Mouse (Mus musculus) embryonic facial prominence, embryonic 14.5 days (tissue): Measurements from ENCODE around the gene Tnfrsf19. TPM values are rescaled to one million over a fixed set of nuclear protein-coding genes. Genes with fewer than 3 reads are reported as not detected.

Source experiments
- ATAC-seq: fragments of 200-750 bp; cut with Nextera tagmentation; 2 replicates; pipeline ENCODE4 v1.8.0; 2017; ENCODE audit warnings: low read depth, moderate number of reproducible peaks, moderate TSS enrichment
- DNase-seq: peaks from one replicate; pipeline ENCODE4 v3.0.0-alpha.2; 2015; ENCODE audit warnings: low spot score
- H3K27ac ChIP-seq: fragments of 300-500 bp; sonication (generic); replicated peaks from 2 replicates; pipeline ENCODE4 v1.5.1; 2014; ENCODE audit warnings: low read depth, mild to moderate bottlenecking, low read length, moderate library complexity
- H3K27me3 ChIP-seq: fragments of 300-500 bp; sonication (generic); replicated peaks from 2 replicates; pipeline ENCODE4 v1.6.1; 2014; ENCODE audit warnings: low read length; ENCODE audit not compliant: control insufficient read depth, insufficient read depth
- H3K36me3 ChIP-seq: fragments of 300-500 bp; sonication (generic); 2 replicates; pipeline ENCODE4 v1.6.1; 2014; ENCODE audit warnings: low read length, mixed read lengths; ENCODE audit not compliant: control insufficient read depth, insufficient read depth
- H3K4me1 ChIP-seq: fragments of 300-500 bp; sonication (generic); 2 replicates; pipeline ENCODE4 v1.6.1; 2014; ENCODE audit warnings: antibody characterized with exemption, low read length; ENCODE audit not compliant: control insufficient read depth, insufficient read depth
- H3K4me2 ChIP-seq: fragments of 300-500 bp; sonication (generic); 2 replicates; pipeline ENCODE4 v1.6.1; 2014; ENCODE audit warnings: low read depth, mild to moderate bottlenecking, low read length, moderate library complexity, mixed read lengths
- H3K4me3 ChIP-seq: fragments of 300-500 bp; sonication (generic); 2 replicates; pipeline ENCODE4 v1.5.1; 2014; ENCODE audit warnings: low read depth, mild to moderate bottlenecking, low read length
- H3K9ac ChIP-seq: fragments of 300-500 bp; sonication (generic); 2 replicates; pipeline ENCODE4 v1.6.1; 2014; ENCODE audit warnings: low read depth, mild to moderate bottlenecking, low read length, moderate library complexity, mixed read lengths
- H3K9me3 ChIP-seq: fragments of 300-500 bp; sonication (generic); 2 replicates; pipeline ENCODE4 v1.6.1; 2016; ENCODE audit warnings: low read length; ENCODE audit not compliant: control insufficient read depth
- WGBS: fragments of 180-500 bp; shearing (Covaris S2); extraction: QIAGEN DNeasy Blood & Tissue Kit; methylation state at CpG from one replicate; pipeline ENCODE4 v1.1.7; 2014; 5-methylcytosine and 5-hydroxymethylcytosine counted together
- polyA plus RNA-seq: library from polyadenylated mRNA; unstranded; fragments of >200 nt; fragmentation: Nextera tagmentation; extraction: Ambion mirVana; gene quantifications from 2 replicates; pipeline ENCODE4 v1.2.1, GENCODE M21; 2014

Tnfrsf19 gene
- polyA plus RNA-seq, 1 experiment from 2014 or later: 94.1 TPM

DNA sequence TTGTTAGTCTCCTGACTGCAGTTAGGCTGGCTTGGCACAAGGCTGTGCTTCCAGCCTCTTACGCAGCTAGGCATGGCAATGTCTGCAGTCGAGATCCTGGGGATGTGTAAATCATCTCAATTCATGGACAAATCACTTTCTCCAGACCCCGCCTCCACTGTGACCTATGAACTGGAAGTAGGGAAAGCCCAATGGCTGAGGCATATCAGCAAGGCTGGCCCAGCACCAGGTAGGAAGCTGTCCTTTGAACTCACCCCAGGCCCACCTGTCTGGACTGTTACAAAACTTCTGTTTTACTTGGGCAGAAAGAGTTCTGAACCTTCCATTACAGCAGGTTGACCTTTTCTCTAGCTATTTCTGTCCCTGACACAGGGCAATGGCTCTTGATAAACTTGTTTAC is 70.6 kb downstream of the Tnfrsf19 start:
- no peak overlapping the region for H3K9ac ChIP-seq
- peaks cover 23% of the 10 kb centered on the region for H3K36me3 ChIP-seq
- H3K27ac ChIP-seq: no peak overlapping the region
- DNase-seq (no peak), ATAC-seq (no peak)
- H3K27me3 ChIP-seq: no peaks in the 10 kb centered on the region
- peaks cover 15% of the 10 kb centered on the region for H3K4me1 ChIP-seq
- H3K9me3 ChIP-seq: no peaks in the 10 kb centered on the region
- WGBS: 85% methylated on average over 3 of the region's 3 CpGs
- no peak overlapping the region for H3K4me3 ChIP-seq
- H3K4me2 ChIP-seq: no peak overlapping the region

DNA sequence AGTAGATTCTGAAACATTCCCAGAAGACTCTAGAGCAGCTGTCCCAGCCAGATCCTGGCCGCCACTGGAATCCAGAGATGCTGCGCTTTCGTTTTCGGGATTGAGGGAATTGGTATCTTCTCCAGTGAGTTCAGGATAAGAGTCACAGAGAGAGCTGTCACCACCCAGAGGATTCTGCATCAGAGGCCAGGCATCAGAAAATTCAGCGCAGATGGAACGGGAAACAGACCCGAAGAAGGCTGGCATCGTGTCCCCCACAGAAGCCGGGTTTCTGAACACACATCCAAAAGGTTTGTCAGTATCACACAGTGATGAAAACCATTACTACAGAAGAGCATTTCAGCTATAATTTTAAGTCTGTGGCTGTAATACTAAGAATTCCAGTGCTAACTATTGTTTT is 75.3 kb downstream of the Tnfrsf19 start:
- no peak overlapping the region for H3K4me2 ChIP-seq
- H3K27me3 ChIP-seq: no peaks in the 10 kb centered on the region
- H3K9ac ChIP-seq: no peak overlapping the region
- no peak overlapping the region for H3K4me3 ChIP-seq
- no peak for DNase-seq
- no peaks in the 10 kb centered on the region for H3K4me1 ChIP-seq
- no peaks in the 10 kb centered on the region for H3K9me3 ChIP-seq
- WGBS: 82% methylated on average over 9 of the region's 9 CpGs
- no peak for ATAC-seq
- peaks cover 45% of the 10 kb centered on the region for H3K36me3 ChIP-seq
- no peak overlapping the region for H3K27ac ChIP-seq

DNA sequence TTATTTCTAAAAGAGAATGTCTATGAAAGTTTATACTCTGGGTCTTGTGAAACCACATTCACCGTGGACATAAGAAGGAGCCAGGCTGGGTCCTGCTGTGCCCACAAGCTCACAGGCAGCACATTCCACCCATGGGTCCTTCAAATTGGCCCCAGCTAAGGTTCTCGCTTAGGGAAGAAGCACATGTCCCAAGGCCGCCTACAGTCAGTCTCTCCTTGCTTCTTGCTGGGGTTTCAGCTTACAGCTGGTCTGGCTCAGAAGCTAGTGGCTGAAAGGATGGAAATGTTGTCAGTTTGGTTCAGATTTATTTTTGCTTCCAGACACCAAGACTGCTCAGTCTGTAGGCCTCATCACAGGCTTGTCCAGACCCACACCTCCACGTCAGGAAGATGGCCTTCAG is 80.2 kb downstream of the Tnfrsf19 start:
- Histone ChIP-seq H3K4me3 (no peak overlapping the region), H3K9ac (no peak overlapping the region), H3K36me3 (peaks cover 25% of the 10 kb centered on the region), H3K27me3 (no peaks in the 10 kb centered on the region), H3K9me3 (no peaks in the 10 kb centered on the region), H3K4me1 (no peaks in the 10 kb centered on the region), H3K4me2 (no peak overlapping the region), H3K27ac (peak overlapping the region; percentile 63)
- DNase-seq: no peak
- 64% methylated on average over 4 of the region's 4 CpGs for WGBS
- no peak for ATAC-seq

DNA sequence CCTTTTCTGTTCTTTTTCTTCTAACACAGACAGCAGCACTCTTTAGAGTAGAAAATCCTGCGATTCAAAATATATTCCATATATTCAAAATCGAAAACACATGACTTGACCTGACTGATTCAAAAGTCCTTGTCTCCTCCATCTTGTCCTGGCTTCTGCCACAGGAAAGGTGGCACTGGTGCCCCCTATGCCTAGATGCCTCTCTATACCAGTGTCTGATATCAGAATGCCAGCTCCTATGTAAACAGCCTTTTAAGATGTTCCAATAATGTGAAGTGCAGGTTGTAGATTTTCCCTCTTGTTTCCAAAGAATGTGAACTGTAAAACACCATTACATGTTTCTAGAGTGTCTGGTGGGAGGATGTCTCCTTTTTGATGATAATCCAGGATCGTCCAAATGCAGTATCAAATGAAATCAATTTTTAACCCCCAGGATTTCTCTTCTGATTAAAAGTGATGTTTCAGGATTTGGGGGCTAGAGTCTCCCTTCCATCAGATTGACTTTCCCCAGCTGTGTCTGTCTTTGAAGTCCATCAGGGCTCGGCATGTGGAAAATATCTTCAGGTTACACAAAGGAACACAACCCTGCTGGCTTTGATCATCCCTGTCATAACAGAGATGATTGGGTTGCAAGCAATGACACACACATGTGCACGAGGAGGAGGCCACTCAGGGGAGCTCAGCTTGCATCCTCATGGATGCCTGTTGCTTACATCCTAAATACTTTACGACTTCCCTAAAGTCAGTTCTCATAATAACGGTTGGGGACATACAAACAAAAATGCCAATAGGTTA is 82.1 kb downstream of the Tnfrsf19 start:
- Histone ChIP-seq H3K27me3 (no peaks in the 10 kb centered on the region), H3K27ac (no peak overlapping the region), H3K9ac (no peak overlapping the region), H3K4me2 (no peak overlapping the region), H3K4me3 (no peak overlapping the region), H3K36me3 (peaks cover 18% of the 10 kb centered on the region; the same call in 1 of the 2 replicates), H3K4me1 (no peaks in the 10 kb centered on the region), H3K9me3 (no peaks in the 10 kb centered on the region)
- 50% methylated on average over 7 of the region's 7 CpGs for WGBS
- no peak for ATAC-seq
- peak; percentile 64 for DNase-seq

DNA sequence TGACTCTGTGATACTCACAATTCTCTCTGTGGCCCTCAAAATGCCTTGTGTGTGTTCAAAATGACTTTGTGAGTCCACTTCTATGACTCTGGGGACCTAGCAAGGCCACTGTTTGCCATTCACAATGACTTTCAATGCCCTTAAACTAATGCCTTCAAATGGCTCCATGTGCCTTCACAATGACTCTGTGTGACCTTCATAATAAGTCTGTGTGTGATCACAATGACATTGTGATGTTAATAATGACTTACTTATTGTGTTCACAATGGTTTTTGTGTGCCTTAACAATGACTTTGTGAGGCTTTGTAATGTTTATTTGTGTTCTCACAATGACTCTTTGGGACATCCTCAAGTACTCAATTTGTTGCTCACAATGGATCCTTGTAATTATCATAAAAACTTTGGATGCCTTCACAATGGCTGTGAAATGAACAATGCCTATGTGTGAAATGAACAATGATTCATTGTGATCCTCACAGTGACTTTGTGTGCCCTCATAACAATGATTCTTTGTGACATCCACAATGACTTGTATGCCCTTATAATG is 88.6 kb downstream of the Tnfrsf19 start:
- Histone ChIP-seq H3K36me3 (no peaks in the 10 kb centered on the region), H3K9me3 (0 out of 2 replicates have a peak, but pooled peaks cover 9% of the 10 kb centered on the region), H3K9ac (no peak overlapping the region), H3K4me1 (no peaks in the 10 kb centered on the region), H3K4me3 (no peak overlapping the region), H3K27me3 (no peaks in the 10 kb centered on the region), H3K4me2 (no peak overlapping the region), H3K27ac (no peak overlapping the region)
- DNase-seq (no peak), ATAC-seq (no peak)

DNA sequence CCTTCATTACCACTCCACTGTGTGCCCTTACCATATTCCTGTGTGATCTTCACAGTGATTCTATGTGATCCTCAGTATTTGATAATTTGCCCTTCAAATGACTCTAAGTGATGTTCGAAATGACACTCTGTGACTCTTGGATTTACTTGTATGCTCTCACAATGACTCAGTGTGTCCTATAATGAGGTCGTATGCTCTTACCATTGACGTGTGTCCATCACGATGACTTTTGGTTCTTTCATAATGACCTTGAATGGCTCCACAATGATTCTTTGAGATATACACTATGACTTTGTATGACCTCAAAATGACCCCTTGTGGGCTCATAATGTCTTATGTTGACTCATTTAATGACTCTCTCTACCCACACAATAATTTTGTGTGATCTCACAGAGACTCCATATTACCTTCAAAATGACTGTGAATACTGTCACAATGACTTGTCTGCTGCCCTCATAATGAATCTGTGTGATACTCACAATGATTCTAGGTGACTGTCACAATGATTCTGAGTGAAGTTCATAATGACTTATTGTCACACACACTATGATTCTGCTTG is 108.7 kb downstream of the Tnfrsf19 start:
- ATAC-seq (no peak), DNase-seq (no peak)
- H3K36me3 ChIP-seq: no peaks in the 10 kb centered on the region
- WGBS: 93% methylated on average over 4 of the region's 4 CpGs
- no peaks in the 10 kb centered on the region for H3K4me1 ChIP-seq
- no peak overlapping the region for H3K27ac ChIP-seq
- no peak overlapping the region for H3K4me3 ChIP-seq
- no peaks in the 10 kb centered on the region for H3K9me3 ChIP-seq
- H3K9ac ChIP-seq: no peak overlapping the region
- no peak overlapping the region for H3K4me2 ChIP-seq
- no peaks in the 10 kb centered on the region for H3K27me3 ChIP-seq

DNA sequence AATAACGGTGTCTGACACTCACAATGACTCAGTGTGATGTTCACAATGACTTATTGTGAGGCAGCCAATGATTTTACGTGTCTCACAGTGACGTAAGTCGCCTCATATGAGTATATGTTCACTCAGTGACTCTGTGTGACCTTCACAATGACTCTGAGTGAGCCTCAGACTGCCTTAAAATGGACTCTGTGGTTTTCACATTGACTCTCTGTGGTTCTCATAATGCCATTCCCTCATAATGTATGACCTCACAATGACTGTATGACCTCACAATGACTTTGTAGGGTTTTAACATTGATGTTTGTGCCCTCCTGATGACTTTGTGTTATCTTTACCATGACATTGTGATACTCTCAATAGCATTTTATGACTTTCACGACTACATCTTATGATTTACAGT is 110.6 kb downstream of the Tnfrsf19 start:
- Histone ChIP-seq H3K4me2 (no peak overlapping the region), H3K27ac (no peak overlapping the region), H3K4me3 (no peak overlapping the region), H3K9me3 (no peaks in the 10 kb centered on the region), H3K9ac (no peak overlapping the region), H3K4me1 (no peaks in the 10 kb centered on the region), H3K36me3 (no peaks in the 10 kb centered on the region), H3K27me3 (no peaks in the 10 kb centered on the region)
- WGBS: 80% methylated on average over 5 of the region's 5 CpGs
- ATAC-seq: no peak
- DNase-seq: no peak

DNA sequence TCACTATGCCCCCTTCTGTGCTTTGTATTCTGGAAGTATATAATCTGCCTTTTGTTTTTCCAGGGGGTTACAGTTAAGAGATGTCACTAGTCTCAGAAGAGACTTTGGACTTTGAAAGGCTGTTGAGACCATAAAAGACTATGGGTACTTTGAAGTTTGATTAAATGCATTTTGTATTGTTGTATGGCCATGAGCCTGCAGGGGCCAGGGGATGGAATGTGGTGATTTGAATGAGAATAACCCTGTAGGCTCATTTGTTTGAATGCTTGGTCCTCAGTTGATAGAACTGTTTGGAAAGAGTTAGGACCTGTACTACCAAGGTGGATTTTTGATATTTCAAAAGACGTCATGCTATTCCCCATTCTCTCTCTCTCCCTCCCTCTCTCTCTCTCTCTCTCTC is 120.3 kb downstream of the Tnfrsf19 start:
- Histone ChIP-seq H3K36me3 (no peaks in the 10 kb centered on the region), H3K9me3 (no peaks in the 10 kb centered on the region), H3K9ac (no peak overlapping the region), H3K27me3 (no peaks in the 10 kb centered on the region), H3K4me1 (no peaks in the 10 kb centered on the region), H3K4me3 (no peak overlapping the region), H3K4me2 (no peak overlapping the region), H3K27ac (no peak overlapping the region)
- ATAC-seq (no peak), DNase-seq (no peak)
- 50% methylated on average over 1 of the region's 1 CpGs for WGBS
